Mouse (Mus musculus): ENCODE measurements around the gene Polr2g. TPM values are rescaled to one million over a fixed set of nuclear protein-coding genes. Genes with fewer than 3 reads are reported as not detected.

Polr2g gene
- 172 and 182 TPM in 2 replicates for polyA plus RNA-seq (2014; fragmentation: Nextera tagmentation; extraction: Ambion mirVana)

GRCm38 (mm10) chr19:8798264-8798946 lies at the start of gene Polr2g:
Gene Polr2g (minus strand): TSS chr19:8798577.
- Histone ChIP-seq H3K4me2 (ENCODE audit: low read depth) (peak within 1 kb of the TSS; percentile 87), H3K36me3 (ENCODE audit: control insufficient read depth, insufficient read depth, low read length) (peaks cover 8% of the 10 kb centered on the region), H3K4me1 (ENCODE audit: control insufficient read depth, insufficient read depth, low read length) (peaks cover 13% of the 10 kb centered on the region), H3K9me3 (ENCODE audit: control insufficient read depth, low read length) (no peaks in the 10 kb centered on the region), H3K9ac (ENCODE audit: low read length) (peak within 1 kb of the TSS; percentile 74), H3K27ac (ENCODE audit: low read depth, low read length) (no peak within 1 kb of the TSS), H3K4me3 (ENCODE audit: low read depth, low read length) (peak within 1 kb of the TSS; percentile 71), H3K27me3 (ENCODE audit: control insufficient read depth, insufficient read depth, low read length) (no peaks in the 10 kb centered on the region)
- WGBS, result 2% methylated on average over 25 of the region's 25 CpGs
- peak; percentile 94 for DNase-seq (ENCODE audit: low spot score)
- peak; percentile 68 for ATAC-seq (ENCODE audit: insufficient read depth, low FRiP score, low TSS enrichment)

GRCm38 (mm10) chr19:8844371-8845129 lies 46.2 kb upstream of the Polr2g start:
- Histone ChIP-seq H3K9ac (ENCODE audit: low read length) (no peak overlapping the region), H3K27ac (ENCODE audit: low read depth, low read length) (no peak overlapping the region)
- 76% methylated on average over 5 of the region's 5 CpGs for WGBS

GRCm38 (mm10) chr19:8842961-8843360 lies 44.6 kb upstream of the Polr2g start:
- DNase-seq (ENCODE audit: low spot score), result no peak
- Histone ChIP-seq H3K4me3 (ENCODE audit: low read depth, low read length) (no peak overlapping the region), H3K4me2 (ENCODE audit: low read depth) (no peak overlapping the region), H3K4me1 (ENCODE audit: control insufficient read depth, insufficient read depth, low read length) (peaks cover 12% of the 10 kb centered on the region), H3K27ac (ENCODE audit: low read depth, low read length) (no peak overlapping the region), H3K27me3 (ENCODE audit: control insufficient read depth, insufficient read depth, low read length) (no peaks in the 10 kb centered on the region), H3K9me3 (ENCODE audit: control insufficient read depth, low read length) (no peaks in the 10 kb centered on the region), H3K9ac (ENCODE audit: low read length) (no peak overlapping the region), H3K36me3 (ENCODE audit: control insufficient read depth, insufficient read depth, low read length) (peaks cover 5% of the 10 kb centered on the region)
- ATAC-seq (ENCODE audit: insufficient read depth, low FRiP score, low TSS enrichment), result no peak
- WGBS, result 92% methylated on average over 6 of the region's 6 CpGs

More at GRCm38 (mm10) chr19:8844371-8845129, 46.2 kb upstream of the Polr2g start:
- H3K36me3 ChIP-seq (ENCODE audit: control insufficient read depth, insufficient read depth, low read length), result peaks cover 5% of the 10 kb centered on the region
- no peak for ATAC-seq (ENCODE audit: insufficient read depth, low FRiP score, low TSS enrichment)
- no peaks in the 10 kb centered on the region for H3K9me3 ChIP-seq (ENCODE audit: control insufficient read depth, low read length)
- H3K27me3 ChIP-seq (ENCODE audit: control insufficient read depth, insufficient read depth, low read length), result no peaks in the 10 kb centered on the region
- DNase-seq (ENCODE audit: low spot score), result peak; percentile 71
- no peak overlapping the region for H3K4me3 ChIP-seq (ENCODE audit: low read depth, low read length)
- H3K4me1 ChIP-seq (ENCODE audit: control insufficient read depth, insufficient read depth, low read length), result peaks cover 6% of the 10 kb centered on the region; the same call in 1 of the 2 replicates
- H3K4me2 ChIP-seq (ENCODE audit: low read depth), result no peak overlapping the region

- Histone ChIP-seq H3K4me1 (ENCODE audit: control insufficient read depth, insufficient read depth, low read length) (peaks cover 12% of the 10 kb centered on the region), H3K9me3 (ENCODE audit: control insufficient read depth, low read length) (no peaks in the 10 kb centered on the region), H3K4me2 (ENCODE audit: low read depth) (peak overlapping the region; percentile 65), H3K27me3 (ENCODE audit: control insufficient read depth, insufficient read depth, low read length) (no peaks in the 10 kb centered on the region), H3K36me3 (ENCODE audit: control insufficient read depth, insufficient read depth, low read length) (no peaks in the 10 kb centered on the region), H3K4me3 (ENCODE audit: low read depth, low read length) (peak overlapping the region; percentile 44; the same call in 1 of the 2 replicates), H3K9ac (ENCODE audit: low read length) (peak overlapping the region; percentile 58; the same call in 1 of the 2 replicates), H3K27ac (ENCODE audit: low read depth, low read length) (no peak overlapping the region)
- WGBS, result 84% methylated on average over 7 of the region's 7 CpGs
- ATAC-seq (ENCODE audit: insufficient read depth, low FRiP score, low TSS enrichment) (no peak), DNase-seq (ENCODE audit: low spot score) (no peak)
These were observed 42.6 kb upstream of the Polr2g start for GRCm38 (mm10) chr19:8841012-8841411.

GRCm38 (mm10) chr19:8839908-8840791 lies 41.8 kb upstream of the Polr2g start:
- 20% methylated on average over 29 of the region's 29 CpGs for WGBS
- 0 out of 2 replicates have a peak overlapping the region, but pooled peaks have one; percentile 90 for H3K27ac ChIP-seq (ENCODE audit: low read depth, low read length)
- peak overlapping the region; percentile 44 for H3K4me3 ChIP-seq (ENCODE audit: low read depth, low read length)
- peak overlapping the region; percentile 65 for H3K4me2 ChIP-seq (ENCODE audit: low read depth)
- ATAC-seq (ENCODE audit: insufficient read depth, low FRiP score, low TSS enrichment), result peak; percentile 36
- peak overlapping the region; percentile 58 for H3K9ac ChIP-seq (ENCODE audit: low read length)
- no peaks in the 10 kb centered on the region for H3K27me3 ChIP-seq (ENCODE audit: control insufficient read depth, insufficient read depth, low read length)
- H3K4me1 ChIP-seq (ENCODE audit: control insufficient read depth, insufficient read depth, low read length), result peaks cover 12% of the 10 kb centered on the region
- H3K36me3 ChIP-seq (ENCODE audit: control insufficient read depth, insufficient read depth, low read length), result no peaks in the 10 kb centered on the region
- H3K9me3 ChIP-seq (ENCODE audit: control insufficient read depth, low read length), result no peaks in the 10 kb centered on the region
- DNase-seq (ENCODE audit: low spot score), result peak; percentile 65

GRCm38 (mm10) chr19:8839103-8839907 lies 40.9 kb upstream of the Polr2g start, which contains the start of gene Gng3:
Gene Gng3 (minus strand): TSS chr19:8839194.
- peak within 1 kb of the TSS; percentile 44 for H3K4me3 ChIP-seq (ENCODE audit: low read depth, low read length)
- no peaks in the 10 kb centered on the region for H3K27me3 ChIP-seq (ENCODE audit: control insufficient read depth, insufficient read depth, low read length)
- 50% methylated on average over 11 of the region's 11 CpGs for WGBS
- DNase-seq (ENCODE audit: low spot score), result peak; percentile 80
- peak within 1 kb of the TSS; percentile 79 for H3K9ac ChIP-seq (ENCODE audit: low read length)
- peak within 1 kb of the TSS; percentile 65 for H3K4me2 ChIP-seq (ENCODE audit: low read depth)
- no peaks in the 10 kb centered on the region for H3K9me3 ChIP-seq (ENCODE audit: control insufficient read depth, low read length)
- peaks cover 12% of the 10 kb centered on the region for H3K4me1 ChIP-seq (ENCODE audit: control insufficient read depth, insufficient read depth, low read length)
- H3K36me3 ChIP-seq (ENCODE audit: control insufficient read depth, insufficient read depth, low read length), result peaks cover 1% of the 10 kb centered on the region
- peak; percentile 69 for ATAC-seq (ENCODE audit: insufficient read depth, low FRiP score, low TSS enrichment)
- H3K27ac ChIP-seq (ENCODE audit: low read depth, low read length), result peak within 1 kb of the TSS; percentile 90

GRCm38 (mm10) chr19:8838041-8838730 lies 39.8 kb upstream of the Polr2g start:
- no peaks in the 10 kb centered on the region for H3K9me3 ChIP-seq (ENCODE audit: control insufficient read depth, low read length)
- H3K27ac ChIP-seq (ENCODE audit: low read depth, low read length), result peak overlapping the region; percentile 90
- no peaks in the 10 kb centered on the region for H3K27me3 ChIP-seq (ENCODE audit: control insufficient read depth, insufficient read depth, low read length)
- peak; percentile 31 for DNase-seq (ENCODE audit: low spot score)
- WGBS, result 23% methylated on average over 15 of the region's 15 CpGs
- peaks cover 12% of the 10 kb centered on the region for H3K4me1 ChIP-seq (ENCODE audit: control insufficient read depth, insufficient read depth, low read length)
- ATAC-seq (ENCODE audit: insufficient read depth, low FRiP score, low TSS enrichment), result peak; percentile 17; the same call in 1 of the 2 replicates
- peak overlapping the region; percentile 65 for H3K4me2 ChIP-seq (ENCODE audit: low read depth)
- peak overlapping the region; percentile 79 for H3K9ac ChIP-seq (ENCODE audit: low read length)
- peaks cover 4% of the 10 kb centered on the region for H3K36me3 ChIP-seq (ENCODE audit: control insufficient read depth, insufficient read depth, low read length)
- peak overlapping the region; percentile 44 for H3K4me3 ChIP-seq (ENCODE audit: low read depth, low read length)
